Mouse (Mus musculus): ENCODE results near the gene Arhgef38. TPM values are rescaled to one million over a fixed set of nuclear protein-coding genes. Genes with fewer than 3 reads are reported as not detected.

Arhgef38 gene
- polyA plus RNA-seq, 1 experiment, result not detected

DNA sequence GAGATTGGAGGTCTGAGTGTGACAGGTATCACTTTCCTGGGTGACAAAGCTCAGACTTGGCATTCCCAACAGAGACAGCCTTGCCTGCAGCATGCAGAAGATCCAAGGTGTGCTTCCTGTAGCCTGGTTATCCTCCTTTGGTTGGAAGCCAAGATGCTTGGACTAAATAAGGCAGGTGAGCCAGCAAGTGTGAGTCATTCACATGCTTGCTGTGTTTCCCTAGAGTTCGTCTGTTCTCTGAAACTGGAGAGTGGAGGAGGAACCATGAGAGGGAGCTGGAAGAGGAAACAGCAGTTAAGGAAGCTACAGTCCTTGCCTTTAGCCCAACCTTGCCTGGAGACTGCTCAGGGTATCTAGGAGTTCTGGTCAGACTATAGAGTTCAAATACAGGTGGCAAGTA, 69.6 kb downstream of the Arhgef38 start:
- no peak for DNase-seq (ENCODE audit: low spot score)

DNA sequence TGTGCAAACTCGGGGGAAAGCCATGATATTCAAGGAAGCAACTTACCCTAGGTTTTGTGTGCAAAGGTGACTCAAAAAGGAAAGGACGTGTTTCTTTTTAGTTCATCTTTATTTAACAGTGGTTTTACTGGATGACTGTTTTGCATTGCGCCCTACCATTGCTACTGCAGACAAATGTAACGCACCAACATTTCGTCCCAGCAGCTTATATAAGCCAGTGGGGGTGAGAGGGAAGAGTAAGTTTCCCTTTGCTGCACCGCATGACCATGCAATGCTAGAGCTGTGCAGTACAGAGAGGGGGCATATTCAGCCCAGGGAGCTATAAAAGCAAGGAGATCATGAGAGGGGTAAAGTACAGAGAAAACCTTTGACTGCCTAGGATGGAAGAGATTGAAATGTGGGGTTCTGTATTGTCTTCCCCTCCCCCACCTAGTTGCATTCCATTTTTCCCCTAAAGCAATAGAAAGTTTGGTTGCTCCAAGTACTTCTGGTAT, 70.8 kb downstream of the Arhgef38 start:
- no peak for DNase-seq (ENCODE audit: low spot score)

DNA sequence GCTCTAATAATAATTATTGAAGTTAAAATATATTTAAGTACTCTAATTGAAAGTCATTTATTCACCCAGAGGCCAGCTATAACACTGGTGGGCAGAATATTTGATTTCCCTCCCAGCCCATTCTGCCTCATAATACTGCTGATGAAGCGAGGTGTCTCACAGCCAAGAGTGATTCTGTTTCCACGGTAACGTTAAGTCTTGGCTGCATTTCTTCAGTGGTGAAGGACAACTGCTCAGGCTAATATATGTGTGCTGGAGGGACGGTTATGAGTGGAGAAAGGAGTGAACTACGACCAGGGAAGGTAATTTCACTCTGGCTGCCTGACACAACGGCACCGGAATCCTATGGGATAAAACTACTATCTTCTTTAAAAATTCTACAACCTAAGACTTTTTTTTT, 71.6 kb downstream of the Arhgef38 start:
- DNase-seq (ENCODE audit: low spot score), result no peak

DNA sequence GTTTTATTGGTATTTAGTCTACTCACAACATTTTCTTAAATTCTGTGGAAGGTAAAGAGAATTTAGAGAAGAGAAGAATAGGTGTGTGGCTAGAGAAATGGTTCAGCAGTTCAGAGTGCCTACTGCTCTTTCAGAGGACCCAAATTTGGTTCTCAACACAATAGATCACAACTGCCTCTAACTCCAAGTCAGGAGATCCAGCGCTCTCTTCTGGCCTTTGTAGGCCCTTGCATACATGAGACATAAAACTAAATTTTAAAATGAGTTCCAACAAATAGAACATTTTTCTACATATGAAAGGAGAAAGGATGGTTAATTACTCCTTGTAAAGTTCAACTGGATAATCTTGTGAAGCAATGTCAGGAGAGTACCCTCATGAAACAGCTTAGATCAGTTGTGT, 73.3 kb downstream of the Arhgef38 start:
- no peak for DNase-seq (ENCODE audit: low spot score)

DNA sequence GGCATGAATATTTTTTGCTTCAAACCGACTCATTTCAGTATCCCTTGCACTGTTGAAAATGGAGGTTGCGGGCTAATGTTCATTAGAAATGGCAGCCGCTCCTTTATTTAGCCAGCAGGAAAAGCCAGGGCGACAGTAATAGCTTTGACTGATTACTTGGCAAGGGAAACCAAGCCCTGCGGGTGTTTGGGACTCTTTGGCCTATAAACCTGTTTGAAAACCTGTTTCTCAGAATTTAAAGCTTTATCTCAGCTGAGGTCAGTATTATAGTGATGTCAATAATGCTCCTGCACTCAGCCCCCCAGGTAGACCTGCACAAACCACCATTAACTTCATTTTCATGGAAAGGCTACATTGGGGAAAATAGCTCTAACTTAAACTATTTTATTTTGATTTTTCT, 76.5 kb downstream of the Arhgef38 start:
- no peak for DNase-seq (ENCODE audit: low spot score)

DNA sequence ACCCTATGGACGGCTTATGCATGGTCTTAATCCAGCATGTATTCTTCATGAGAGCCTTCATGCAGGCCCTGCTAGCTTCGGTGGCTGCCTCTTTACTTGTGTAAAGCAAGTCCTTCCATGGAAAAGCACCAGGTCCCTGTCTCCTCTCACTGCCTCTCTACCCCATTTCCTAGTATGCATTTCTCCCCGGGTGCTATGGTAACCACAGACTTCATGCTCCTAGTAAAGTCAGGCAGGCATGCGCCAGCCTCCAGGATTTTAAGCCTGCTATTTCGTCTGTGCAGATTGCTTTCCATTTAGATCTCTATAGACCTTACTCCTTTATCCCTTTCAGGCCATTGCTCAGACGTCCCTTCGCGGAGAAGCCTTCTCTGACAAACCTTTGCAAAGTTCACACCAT, 80.1 kb downstream of the Arhgef38 start:
- DNase-seq (ENCODE audit: low spot score), result no peak

DNA sequence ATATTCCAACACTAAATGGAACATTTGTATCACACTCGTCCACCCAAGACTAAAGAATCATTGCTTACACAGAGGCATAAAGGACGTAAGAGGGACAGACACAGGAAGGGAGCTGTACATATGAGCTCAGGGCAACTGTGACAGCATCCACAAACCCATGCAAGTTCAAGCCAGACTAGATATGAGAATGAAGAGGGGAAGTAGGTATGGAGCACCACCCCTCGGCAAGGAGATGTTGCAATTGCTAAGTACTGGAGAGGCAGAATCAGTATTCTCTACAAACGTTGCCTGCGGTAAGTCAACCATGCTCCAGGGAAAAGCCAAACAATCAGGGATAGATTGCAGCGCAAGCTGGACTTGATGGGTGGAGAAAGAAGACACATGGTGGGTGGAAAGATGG, 81.1 kb downstream of the Arhgef38 start:
- DNase-seq (ENCODE audit: low spot score), result no peak

DNA sequence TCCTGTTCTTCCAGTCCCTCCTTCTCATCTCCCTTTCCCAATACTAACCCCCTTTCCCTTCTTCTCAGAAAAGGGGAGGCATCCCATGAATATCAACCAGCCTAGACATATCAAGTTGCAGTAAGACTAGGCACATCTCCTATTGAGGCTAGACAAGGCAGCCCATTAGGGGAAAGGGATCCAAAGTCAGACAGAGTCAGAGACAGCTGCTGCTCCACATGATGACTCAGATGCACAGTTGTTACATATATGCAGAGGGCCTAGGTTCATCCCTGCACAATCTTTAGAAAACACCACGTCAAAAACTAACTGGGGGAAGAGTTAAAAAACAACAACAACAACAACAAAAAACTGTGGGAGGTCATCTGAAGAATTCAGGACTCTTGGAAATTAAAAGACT, 81.9 kb downstream of the Arhgef38 start:
- no peak for DNase-seq (ENCODE audit: low spot score)

DNA sequence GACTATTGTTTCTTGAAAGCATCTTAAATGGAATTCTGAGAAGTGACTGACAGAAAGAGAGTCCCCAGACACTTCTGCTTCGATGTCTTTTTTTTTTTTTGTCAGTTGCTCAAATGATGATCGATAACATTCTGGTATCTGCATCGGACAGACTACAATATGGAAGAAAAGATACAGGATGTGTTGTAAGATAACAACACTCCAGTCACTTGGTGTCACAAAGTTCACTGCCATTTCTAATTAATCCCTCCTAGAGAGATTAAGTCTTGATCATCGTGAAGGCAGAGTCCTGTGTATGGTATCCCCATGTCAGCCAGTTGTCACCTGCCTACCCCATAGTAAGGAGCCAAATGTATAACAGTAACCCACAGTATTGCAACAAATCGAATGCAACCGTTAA, 83.1 kb downstream of the Arhgef38 start:
- no peak for DNase-seq (ENCODE audit: low spot score)

DNA sequence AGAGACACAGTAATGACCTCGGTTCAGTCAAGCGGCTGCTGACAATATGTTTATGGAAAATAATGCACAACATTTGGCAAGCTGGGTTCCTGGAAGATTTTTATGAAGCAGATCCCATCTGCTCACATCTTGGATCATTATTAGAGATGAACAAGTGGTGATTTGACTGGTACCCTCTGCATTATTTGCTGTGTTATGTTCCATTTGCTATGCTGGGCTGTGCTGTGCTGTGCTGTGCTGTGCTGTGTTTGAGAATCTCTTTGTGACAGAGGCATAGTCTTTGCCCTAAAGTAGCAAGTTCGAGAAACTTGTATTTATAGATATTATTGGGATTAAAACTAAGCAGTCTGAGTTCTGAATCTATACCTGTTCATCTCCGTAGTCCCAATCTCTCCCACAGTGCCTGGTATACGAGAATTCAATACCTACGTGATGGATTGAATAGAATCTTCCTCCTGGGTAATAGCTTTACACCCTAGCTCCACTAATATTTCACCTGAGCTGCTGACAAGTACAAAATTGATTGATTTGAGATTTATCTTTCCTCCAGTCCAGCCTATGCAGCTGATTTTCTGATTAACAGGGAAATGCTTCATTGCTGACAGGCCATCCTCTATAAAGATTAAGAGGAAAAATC, 90.1 kb downstream of the Arhgef38 start:
- no peak for DNase-seq (ENCODE audit: low spot score)

DNA sequence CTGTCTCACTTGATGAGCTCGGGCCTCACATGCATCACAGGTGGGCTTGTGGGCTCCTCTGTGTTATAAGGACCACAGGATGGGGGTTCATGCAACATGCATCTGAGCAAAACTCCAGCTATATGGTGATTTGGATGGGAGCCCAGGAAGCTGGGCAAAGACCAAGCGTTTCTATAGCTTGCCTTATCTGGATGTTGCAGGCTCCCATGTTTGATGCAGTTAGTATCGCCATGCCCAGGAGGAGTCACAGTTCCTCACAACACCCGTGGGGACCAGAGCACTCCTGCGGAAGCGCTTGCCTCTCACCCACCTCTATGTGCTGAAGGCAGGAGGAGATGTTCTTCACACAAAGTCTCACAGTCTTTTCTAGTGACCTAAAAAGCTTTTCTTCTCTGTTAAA, 92.9 kb downstream of the Arhgef38 start:
- no peak for DNase-seq (ENCODE audit: low spot score)

DNA sequence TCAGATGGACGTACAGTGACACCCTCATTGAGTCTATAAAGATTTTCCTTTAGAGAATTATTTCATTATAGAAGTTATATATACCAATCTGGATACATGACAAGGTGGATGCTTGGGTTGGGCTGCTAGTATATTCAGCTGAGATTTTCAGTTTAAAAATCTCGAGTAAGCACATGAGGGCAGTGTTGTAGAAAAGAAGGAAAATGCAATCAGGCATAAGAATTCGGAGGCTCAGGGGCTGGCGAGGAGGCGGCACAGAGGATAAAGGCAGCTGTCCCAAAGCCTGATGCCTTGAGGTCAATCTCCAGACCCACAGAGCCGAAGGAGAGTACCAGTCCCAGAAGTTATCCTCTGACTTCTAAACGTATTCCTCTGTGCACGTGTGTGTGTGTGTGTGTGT, 102.1 kb downstream of the Arhgef38 start:
- no peak for DNase-seq (ENCODE audit: low spot score)

DNA sequence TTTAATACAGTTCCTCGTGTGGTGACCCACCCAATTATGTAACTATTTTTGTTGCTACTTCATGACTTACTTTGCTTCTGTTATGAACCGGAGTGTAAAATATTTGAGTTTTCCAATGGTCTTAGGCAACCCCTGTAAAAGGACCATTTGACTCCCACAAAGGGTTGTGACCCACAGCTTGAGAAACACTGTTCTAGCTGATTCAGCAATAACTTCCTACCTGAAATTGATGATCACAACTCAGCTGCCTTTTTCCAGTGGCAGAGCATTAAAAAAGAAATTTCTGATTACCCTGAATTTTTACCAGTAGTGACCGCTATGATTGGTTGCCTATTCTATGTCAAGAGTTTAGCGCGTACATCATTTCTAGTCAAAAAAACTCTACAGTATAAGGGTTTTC, 103.4 kb downstream of the Arhgef38 start:
- no peak for DNase-seq (ENCODE audit: low spot score)

DNA sequence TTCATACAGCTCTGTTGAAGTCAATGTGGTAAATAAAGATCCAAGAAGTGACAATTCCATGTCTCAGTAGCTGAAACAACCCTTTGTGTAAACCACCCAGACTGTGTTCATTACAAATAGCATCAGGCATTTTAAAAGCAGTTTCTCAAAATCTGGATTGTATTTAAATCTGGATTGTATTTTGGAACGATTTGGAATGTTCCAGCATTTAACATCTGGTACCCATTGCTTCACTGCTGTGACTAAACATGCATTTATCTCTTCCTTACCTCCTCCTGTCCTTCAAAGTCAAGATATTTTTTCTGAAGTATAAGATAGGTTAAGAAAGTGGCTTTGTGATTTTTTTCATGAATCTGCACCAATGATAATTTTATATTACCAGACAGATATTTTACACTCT, 121.5 kb downstream of the Arhgef38 start:
- no peak for DNase-seq (ENCODE audit: low spot score)

DNA sequence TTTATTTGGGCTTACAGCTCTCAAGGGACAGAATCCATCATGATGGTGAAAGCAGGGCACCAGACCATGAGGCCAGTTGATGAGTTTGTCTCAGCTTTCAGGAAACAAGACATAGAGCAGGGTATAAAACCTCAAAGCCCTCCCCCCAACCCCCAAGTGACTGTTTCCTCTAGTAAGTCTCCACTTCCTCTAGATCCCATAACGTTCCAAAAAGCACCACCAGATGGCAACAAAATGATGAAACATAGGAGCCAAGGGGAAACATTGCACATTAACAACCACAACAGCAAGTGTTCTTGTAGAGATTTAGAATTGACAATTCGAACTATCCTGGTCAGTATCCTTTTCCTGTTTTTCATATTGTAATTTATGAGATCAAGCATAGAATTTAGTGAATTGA, 123.0 kb downstream of the Arhgef38 start:
- DNase-seq (ENCODE audit: low spot score), result no peak

DNA sequence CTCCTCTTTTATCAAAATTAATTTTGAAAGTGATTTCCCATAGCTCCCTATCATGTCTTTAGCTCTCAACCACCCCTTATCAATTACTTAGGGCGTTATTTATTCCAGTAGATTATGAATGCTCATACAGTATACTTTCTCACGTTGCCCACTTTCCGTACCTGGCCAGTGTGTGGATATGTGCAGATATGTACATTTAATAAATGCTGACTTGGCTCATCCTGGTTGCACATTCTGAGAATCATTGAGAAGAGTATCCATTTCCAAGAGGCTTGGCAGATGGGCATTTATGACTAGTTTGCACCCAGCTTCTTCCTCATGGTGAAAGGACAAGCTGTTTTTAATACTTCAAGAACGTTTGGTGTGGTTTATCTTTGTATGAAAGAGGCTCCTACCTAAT, 124.9 kb downstream of the Arhgef38 start:
- no peak for DNase-seq (ENCODE audit: low spot score)

DNA sequence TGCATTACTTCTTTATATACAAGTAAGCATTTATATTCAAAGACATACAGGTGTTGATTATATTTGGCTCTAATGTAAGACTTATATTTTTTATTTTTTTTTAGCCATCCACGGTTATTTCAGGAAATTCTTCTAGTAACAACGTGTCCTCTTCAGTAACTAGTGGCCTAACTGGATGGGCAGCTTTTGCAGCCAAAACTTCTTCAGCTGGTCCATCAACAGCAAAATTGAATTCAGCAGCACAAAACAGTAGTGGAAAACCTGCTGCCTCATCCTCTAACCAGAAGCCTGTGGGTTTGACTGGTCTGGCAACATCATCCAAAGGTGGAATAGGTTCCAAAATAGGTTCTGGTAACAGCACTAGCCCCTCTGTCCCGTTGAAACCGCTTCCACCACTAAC, 126.0 kb downstream of the Arhgef38 start:
- no peak for DNase-seq (ENCODE audit: low spot score)

DNA sequence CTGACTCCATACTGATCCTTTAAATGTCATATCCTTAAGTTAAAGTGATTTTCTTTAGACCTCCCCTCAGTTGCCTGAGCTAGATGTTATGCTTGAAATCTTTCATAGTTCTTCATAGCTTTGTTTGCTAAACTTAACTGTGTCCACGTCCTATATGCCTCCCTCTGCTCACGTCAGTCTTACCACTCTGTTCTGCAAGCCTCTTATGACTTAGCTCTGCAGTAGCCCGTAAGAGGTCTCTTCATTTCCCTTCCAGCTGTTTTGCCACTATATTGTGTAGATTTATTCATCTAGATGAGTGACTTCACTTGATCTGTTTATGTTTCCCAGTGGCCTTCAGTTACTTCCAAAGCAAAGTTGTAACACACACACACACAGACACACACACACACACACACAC, 130.3 kb downstream of the Arhgef38 start:
- no peak for DNase-seq (ENCODE audit: low spot score)

DNA sequence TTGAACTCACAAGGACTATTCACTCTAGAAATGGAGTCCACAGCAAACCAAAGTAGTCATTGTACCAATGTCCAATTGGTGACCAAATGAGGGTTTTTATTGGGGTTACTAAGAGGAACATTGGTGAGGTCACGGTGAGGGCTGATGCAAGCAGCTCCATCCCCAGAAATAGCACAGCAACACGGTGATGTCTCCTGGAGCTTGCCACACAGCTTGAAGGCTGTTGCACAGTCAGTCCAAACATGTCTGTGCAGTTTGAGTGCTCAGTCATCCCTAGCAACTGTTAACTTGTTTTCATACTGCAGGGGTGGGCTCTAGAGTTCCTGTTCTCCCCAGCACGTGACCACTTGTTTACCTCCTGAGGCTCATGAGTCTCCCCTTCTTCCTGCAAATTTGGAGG, 131.0 kb downstream of the Arhgef38 start:
- no peak for DNase-seq (ENCODE audit: low spot score)

DNA sequence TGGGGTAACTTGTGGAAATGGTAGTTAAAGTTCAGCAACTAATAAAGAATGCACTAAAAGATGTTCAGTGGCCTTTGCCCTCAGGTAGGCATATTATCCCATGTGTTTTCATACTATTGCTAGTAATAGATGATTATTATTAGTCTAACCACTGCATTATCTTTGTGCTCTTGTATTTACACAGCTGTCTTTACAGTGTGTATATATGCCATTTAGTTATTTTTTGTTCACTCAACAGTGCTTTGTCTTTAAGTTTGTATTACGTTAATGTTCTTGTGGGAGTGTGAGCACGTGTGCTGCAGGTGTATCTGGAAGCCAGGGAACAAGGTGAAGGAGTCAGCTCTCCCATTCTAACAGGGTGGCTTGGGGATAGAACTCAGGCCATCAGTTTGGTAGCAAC, 135.8 kb downstream of the Arhgef38 start:
- DNase-seq (ENCODE audit: low spot score), result no peak

DNA sequence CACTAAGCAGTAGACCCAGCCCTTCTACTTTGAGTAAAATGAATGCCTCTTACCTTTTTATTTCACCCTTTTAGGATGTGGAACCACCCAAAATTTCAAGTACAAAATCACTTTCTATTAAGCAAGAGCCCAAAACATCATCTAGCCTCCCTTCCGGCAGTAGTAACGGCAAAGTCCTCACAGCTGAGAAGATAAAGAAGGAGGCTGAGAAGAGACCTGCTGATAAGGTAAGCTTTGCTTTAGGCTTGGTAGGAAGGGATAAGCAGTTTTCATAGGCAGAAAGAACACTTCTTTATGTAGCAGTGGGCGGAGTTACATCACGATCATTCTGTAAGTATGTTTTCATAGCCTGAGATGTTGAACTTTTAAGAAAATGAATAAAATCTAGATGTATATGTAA, 136.4 kb downstream of the Arhgef38 start:
- DNase-seq (ENCODE audit: low spot score), result no peak

DNA sequence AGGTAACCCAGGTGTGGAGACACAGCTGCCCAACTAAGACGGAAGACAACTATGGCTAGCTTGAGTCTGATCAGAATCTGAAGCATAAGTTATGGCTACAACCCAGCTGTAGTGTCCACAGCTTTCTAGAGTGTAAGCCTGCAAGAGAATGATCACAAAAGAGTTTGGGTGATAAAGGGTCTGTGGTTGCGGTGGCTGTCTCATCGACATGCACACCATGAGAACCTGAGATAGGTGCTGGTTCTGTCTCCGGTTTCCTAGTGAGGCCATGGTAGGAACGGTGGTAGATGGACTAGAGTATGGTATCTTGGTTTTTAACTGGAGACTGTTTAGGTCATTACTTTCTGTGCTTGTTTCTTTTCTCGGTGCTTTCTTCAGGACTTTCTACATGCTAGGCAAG, 136.8 kb downstream of the Arhgef38 start:
- DNase-seq (ENCODE audit: low spot score), result no peak

DNA sequence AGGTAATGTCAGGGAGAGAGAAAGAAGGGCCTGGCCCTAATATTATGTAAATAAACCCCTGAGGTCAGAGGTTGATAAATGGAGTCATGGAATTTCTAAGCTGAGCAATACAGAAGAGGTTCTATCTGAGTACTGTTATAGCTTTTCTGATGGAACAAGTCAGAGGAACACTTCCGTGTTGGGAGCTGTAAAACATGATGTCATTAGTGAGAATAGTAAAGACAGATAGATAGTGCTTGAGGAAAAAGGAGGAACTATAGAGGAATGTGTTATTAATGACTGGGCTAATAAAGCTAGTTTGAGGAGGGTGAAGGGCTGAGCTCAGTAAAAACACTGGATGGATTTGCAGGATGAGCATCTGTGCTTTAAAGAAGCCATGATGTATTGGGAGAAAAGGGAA, 140.4 kb downstream of the Arhgef38 start:
- no peak for DNase-seq (ENCODE audit: low spot score)

DNA sequence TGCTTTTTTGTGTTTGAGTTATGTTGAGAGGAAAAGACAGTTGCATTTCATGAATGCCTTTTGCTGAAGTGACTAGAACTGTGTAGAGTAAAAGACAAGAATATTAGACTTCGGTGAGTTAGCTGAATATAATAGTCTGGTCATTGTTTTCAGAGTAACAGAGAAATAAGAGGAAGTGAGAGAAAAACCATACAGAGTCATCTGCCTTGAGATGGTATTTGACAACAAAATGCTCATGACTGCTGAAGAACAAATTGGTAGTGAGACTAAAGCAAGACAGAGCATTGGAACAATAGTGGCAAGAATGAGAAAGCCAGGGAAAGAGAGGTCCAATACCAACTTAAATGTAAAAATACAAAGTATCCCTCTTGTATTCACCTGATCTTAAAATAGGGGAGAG, 141.8 kb downstream of the Arhgef38 start:
- no peak for DNase-seq (ENCODE audit: low spot score)
